Comparison of ENCODE assay signal across 11 mouse cellular contexts in the genomic region with DNA sequence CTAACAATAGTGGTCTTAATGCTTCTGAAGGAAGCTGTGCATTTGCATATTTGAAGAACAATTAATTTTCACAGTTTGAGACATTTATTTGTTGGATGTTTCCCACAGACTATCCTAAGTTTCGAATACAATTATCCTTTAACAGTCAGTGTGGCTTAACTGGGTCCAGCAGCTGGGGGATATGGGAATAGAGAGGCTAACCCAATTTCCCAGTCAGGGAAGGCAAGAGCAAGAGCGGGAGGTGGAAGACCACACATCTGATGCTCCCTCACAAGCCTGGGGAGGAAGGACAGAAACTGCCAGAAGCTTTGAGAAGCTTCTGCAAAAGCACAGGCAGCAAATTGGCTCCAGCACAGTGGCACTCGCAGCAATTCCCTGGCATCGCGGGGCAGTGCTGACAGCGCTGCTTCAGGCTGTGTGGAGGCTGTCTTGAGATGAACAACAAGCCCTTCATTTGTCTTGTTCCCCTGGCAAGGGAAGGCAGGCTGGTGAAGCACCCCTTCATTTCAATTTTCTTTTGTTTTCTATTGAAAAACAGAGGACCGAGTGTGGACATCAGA.
A peak's percentile ranks its signal among the peaks of the same experiment; 100 is the strongest.
DNase-seq lines count a peak whose midpoint lies in the region; ATAC-seq lines count a peak whose summit lies in the region.
"Had no signal": no experiment of that assay in that cellular context is flagged by ENCODE, and none has a peak within 500 bp of the region (broad histone marks: within the 10 kb centered on the region; RNA-seq: fewer than 3 reads in every experiment).

No protein-coding gene starts in this region.

- intact Hi-C loops in left cerebral cortex, postnatal 4 days (cut with DNase I) = no loop called here

- no peaks in the 10 kb centered on the region for H3K36me3 ChIP-seq in hindbrain, embryonic 16.5 days (ENCODE audit: control insufficient read depth, insufficient read depth, low read length)
- H3K36me3 ChIP-seq: intestine, embryonic 15.5 days had no signal

- ATAC-seq in hindbrain, embryonic 16.5 days = peak; percentile 89
- ATAC-seq in erythroid progenitor cell, adult 5-6 weeks (replicated peaks; ENCODE audit: low FRiP score, poor library complexity, severe bottlenecking) = no peak
- ATAC-seq: intestine, embryonic 15.5 days had no signal

- H3K27ac ChIP-seq in hindbrain, embryonic 16.5 days (ENCODE audit: low read depth, low read length) = no peak overlapping the region
- H3K27ac ChIP-seq: intestine, embryonic 15.5 days; liver, embryonic 14.5 days had no signal

- H3K27me3 ChIP-seq in hindbrain, embryonic 16.5 days (replicated peaks; ENCODE audit: control insufficient read depth, insufficient read depth, low read length) = no peaks in the 10 kb centered on the region
- H3K27me3 ChIP-seq: intestine, embryonic 15.5 days had no signal

- H3K4me2 ChIP-seq in hindbrain, embryonic 16.5 days (ENCODE audit: low read length) = 0 out of 2 replicates have a peak overlapping the region, but pooled peaks have one; percentile 6
- H3K4me2 ChIP-seq: intestine, embryonic 15.5 days had no signal

- peak; percentile 58 for DNase-seq in brain, embryonic 18.5 days (ENCODE audit: low read depth, low spot score)
- peak; percentile 54 for DNase-seq in cerebellum, adult 9-11 months
- DNase-seq in left cerebral cortex, postnatal 4 days = peak; percentile 69
- no peak for DNase-seq in yolk sac, embryonic 10.5 days (ENCODE audit: low spot score)
- no peak for DNase-seq in embryo, embryonic 10.5 days (ENCODE audit: low spot score)
- DNase-seq in testis, postnatal 14 days (ENCODE audit: low spot score) = no peak
- DNase-seq: gastrocnemius, postnatal 25 days had no signal

- 40% methylated on average over 7 of the region's 7 CpGs for WGBS in hindbrain, embryonic 16.5 days

- no peaks in the 10 kb centered on the region for H3K9me3 ChIP-seq in hindbrain, embryonic 16.5 days (ENCODE audit: control insufficient read depth, low read length)
- H3K9me3 ChIP-seq: intestine, embryonic 15.5 days had no signal

- H3K4me1 ChIP-seq in hindbrain, embryonic 16.5 days (ENCODE audit: control insufficient read depth, insufficient read depth, low read depth, low read length) = no peaks in the 10 kb centered on the region; the same call in 1 of the 2 replicates
- H3K4me1 ChIP-seq: intestine, embryonic 15.5 days had no signal

- H3K9ac ChIP-seq in hindbrain, embryonic 16.5 days (ENCODE audit: low read depth, low read length) = no peak overlapping the region
- H3K9ac ChIP-seq: intestine, embryonic 15.5 days; liver, embryonic 14.5 days had no signal

- H3K4me3 ChIP-seq in hindbrain, embryonic 16.5 days (ENCODE audit: low read length) = no peak overlapping the region
- H3K4me3 ChIP-seq: intestine, embryonic 15.5 days had no signal

Comparison
In these comparisons a context has a peak if more than half of its experiments do, and no peak if none do; other contexts are left out.
1. DNase-seq: peak in brain, embryonic 18.5 days (single experiment), cerebellum, adult 9-11 months (single experiment) and left cerebral cortex, postnatal 4 days (single experiment); none in yolk sac, embryonic 10.5 days (single experiment), embryo, embryonic 10.5 days (single experiment) and testis, postnatal 14 days (single experiment).